Mouse (Mus musculus) gastrocnemius, postnatal 25 days (tissue): Measurements from ENCODE around the gene Ghrh. TPM values are rescaled to one million over a fixed set of nuclear protein-coding genes. Genes with fewer than 3 reads are reported as not detected.
"Not testable (repeated sequence)": the region's sequence is repeated elsewhere in the genome, so short reads cannot be mapped to it uniquely, and the experiment has no call there.

Source experiments
- DNase-seq: peaks from one replicate; pipeline ENCODE4 v3.0.0; 2022
- long read RNA-seq, 2 experiments: library from polyadenylated mRNA; stranded (forward); transcript quantifications; one replicate each; pipeline ENCODE4 v2.0.0; 2021
- total RNA-seq, 2 experiments: library from RNA; stranded (reverse); gene quantifications; 1 replicate in 1 of 2; 2 replicates in 1 of 2; pipeline ENCODE4 v1.2.3; 2021

Gene Ghrh
- not detected for total RNA-seq
- long read RNA-seq, experiment 1 = 0 reads
- long read RNA-seq, experiment 2 = 0 reads

DNA sequence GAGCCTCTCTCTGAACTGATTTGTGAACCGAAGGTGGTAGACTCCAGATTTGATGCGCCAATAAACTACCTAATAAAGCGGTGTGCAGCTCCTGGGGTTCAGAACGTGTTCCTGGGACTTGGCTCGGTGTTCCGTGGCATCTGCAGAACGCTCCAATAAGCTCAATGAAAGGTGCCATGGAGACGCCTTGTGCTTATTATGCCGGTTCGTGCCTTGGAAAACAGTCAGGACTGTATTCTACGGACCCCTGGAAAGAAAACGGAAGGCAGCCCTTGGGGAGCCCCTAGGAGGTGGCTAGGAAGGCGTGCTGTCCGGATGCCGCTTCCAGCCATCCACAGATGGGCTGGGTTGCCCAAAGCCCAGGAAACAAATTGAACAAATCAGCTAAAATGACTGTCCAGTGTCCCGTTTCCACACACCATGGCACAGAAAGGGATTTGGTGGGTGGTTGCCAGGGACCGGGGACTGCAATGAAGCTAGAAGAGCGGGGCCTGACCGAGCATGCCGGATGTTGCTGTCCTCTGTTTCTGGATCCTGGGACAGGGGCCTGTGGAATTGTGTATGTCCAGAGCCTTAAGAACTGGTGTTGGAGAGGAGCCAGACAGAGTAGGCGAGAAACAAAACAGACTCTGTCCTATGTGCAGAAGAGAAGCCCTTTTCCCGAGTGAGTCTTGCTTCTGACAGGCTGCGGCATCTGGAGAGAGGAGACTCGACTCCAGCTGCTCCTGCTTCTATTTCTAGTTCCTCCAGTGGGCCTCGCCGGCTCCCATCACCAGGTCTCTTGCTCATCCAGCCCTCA is at the start of gene Ghrh:
Gene Ghrh (minus strand): TSS at position 146 of the 799 bp plus-strand sequence.
- DNase-seq = no peak

DNA sequence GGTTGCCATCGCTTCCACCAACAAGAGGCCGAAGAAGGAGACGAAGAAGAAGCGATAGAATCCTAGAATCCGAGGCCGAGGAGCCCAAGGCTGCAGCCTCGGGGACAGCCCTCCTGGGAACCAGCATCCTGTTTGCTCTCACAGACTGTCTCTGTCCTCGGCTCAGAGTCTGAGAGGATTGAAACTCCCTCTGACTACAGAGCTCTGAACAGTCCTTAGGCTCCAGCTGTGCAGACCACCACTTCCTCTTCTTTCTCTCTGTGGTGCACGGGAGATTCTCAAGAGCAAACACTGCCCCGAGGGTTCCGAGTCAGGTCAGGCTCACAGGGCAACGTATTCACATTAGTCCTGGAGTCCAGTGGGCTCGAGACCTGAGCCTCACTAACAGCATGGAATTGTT is 48.7 kb upstream of the Ghrh start:
- no peak for DNase-seq

- DNase-seq = no peak
Observed at GRCm38 (mm10) chr2:157395371-157395770, 48.1 kb upstream of the Ghrh start.

DNA sequence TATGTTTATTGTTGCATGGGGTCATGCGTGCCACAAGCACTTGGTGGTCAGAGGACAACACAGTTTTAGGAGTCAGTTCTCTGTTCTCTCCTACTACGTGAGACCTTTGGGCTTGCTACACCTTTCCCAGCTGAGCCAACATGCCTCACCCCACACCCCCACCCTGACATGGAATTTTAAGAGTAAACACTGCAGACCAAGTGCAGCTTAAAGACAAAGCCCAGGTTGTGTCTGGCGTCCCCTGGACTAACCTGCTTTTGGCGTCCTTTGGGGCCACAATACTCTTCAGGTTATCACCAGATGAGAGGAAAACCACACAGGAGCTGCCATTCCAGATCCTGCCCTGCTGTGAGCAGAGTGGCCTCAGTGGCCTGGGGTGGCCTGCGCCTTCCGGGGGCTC is 47.6 kb upstream of the Ghrh start:
- DNase-seq = no peak

DNA sequence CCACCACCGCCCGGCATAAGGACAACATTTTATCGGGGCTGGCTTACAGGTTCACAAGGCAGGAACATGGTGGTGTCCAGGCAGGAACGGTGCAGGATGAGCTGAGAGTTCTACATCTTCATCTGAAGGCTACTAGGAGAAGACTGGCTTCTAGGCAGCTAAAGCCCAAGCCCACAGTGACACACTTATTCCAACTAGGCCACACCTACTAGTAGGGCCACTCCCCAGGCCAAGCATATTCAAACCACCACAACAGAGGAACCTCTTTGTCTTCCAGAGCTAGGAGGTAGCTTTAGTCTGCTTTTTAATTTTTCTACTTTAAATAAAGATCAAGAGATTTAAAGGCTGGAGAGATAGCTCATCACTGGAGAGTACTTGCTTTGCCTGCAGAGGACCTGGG is 46.2 kb upstream of the Ghrh start:
- no peak for DNase-seq

- no peak for DNase-seq
Observed at GRCm38 (mm10) chr2:157392331-157392730, 45.0 kb upstream of the Ghrh start.

DNA sequence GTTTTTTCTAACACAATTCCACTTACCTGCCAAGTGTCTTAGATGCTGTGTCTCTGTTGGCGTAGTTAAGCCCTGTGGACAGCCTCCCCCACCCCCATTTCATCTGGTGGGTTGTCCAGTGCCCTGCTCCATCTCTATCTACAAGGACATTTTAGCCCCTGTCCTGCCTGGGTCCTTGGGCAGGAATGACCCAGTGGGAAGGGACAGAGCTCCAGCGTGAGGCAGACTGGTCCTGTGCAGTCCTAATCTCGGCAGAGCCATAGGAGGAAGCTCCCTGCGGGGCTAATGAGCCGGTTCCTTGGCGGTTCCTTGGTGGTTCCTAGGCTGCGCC is 42.2 kb upstream of the Ghrh start:
- DNase-seq = no peak

- not testable (repeated sequence) for DNase-seq
Observed at GRCm38 (mm10) chr2:157388901-157389590, 41.7 kb upstream of the Ghrh start.

DNA sequence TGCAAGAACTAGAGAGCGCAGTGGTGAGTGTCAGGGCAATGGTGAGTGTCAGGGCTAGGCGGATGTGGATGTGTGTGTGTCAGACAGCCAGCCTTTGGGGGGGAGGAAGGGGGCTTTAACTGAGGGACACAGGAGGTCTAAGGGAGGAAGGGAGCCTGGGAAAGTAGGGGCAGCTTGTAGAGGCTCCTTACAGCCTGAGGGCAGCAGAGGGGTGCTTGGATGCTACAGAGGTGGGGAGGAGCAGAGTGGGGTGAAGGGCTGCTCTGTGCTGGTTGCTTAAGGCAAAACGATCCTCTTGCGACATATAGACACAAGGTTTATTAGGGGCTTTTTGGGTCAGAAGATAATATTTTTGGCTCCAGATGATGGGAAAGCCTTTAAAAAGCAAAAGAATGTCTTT is 37.5 kb upstream of the Ghrh start:
- DNase-seq = no peak

GRCm38 (mm10) chr2:157376995-157377394 is 29.7 kb upstream of the Ghrh start:
- DNase-seq = no peak

- no peak for DNase-seq
Observed at GRCm38 (mm10) chr2:157375794-157376757, 28.8 kb upstream of the Ghrh start.

DNA sequence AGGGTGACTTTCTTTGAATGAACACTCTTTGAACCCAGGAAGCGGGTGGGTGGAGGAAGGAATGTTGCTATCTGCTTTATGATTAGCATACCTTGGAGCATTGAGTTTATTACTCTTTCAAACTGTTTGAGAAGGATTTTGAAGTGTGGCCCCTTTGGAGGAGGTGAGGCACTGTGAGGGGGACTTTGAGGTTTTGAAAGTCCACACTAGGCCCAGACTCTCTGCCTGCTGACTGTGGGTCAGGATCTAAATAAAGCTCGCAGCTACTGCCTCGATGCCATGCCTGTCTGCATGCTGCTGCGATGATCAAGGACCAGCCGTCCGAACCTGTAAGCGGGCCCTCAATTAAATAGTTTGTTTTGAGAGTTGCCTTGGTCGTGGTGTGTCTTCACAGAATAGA is 27.7 kb upstream of the Ghrh start:
- no peak for DNase-seq

GRCm38 (mm10) chr2:157373681-157374080 is 26.4 kb upstream of the Ghrh start:
- peak; percentile 67 for DNase-seq

DNA sequence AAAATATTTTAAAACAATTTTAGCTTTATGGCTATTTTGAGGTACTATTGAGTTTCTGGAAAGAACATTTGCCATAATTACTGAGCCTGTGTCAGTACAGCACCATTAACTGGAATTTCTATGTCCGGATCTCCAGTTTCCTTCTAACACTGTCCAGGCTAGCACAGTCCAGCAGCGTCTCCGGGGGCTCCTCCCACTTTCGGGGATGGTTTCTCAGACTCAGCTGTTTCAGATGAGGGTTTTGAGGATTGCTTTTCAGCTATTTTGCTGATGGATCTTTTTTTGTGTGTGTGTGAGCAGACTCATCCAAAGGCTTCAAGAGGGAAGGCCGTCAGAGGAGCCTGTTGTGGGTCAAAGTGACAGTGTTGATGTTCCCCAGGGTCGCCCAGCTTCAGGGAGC is 24.4 kb upstream of the Ghrh start:
- peak; percentile 36 for DNase-seq

GRCm38 (mm10) chr2:157367991-157368390 is 20.7 kb upstream of the Ghrh start:
- DNase-seq = no peak

GRCm38 (mm10) chr2:157367184-157367893 is 20.0 kb upstream of the Ghrh start, which contains the start of gene Manbal:
TSS of gene Manbal (plus strand) at chr2:157367594.
- peak; percentile 91 for DNase-seq

DNA sequence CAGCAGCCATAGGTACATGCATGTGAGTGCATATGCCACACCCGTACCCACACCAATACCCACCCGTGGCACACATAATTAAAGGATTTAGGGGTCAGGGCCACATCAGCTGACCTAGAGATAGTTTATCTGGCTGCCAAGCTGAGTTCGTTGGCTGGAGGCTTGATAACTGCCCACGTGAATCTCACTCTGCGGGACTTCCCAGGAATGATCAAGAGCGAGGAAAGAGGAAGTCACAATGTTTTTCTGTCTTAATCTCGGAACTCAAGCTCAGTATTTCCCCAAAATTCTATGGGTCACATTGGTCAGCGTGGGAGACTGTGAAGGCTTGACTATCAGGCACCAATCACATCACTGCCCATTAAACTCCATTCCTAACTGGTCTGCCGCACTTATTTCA is 19.5 kb upstream of the Ghrh start:
- no peak for DNase-seq

GRCm38 (mm10) chr2:157363031-157363430 is 15.7 kb upstream of the Ghrh start:
- DNase-seq = no peak

DNA sequence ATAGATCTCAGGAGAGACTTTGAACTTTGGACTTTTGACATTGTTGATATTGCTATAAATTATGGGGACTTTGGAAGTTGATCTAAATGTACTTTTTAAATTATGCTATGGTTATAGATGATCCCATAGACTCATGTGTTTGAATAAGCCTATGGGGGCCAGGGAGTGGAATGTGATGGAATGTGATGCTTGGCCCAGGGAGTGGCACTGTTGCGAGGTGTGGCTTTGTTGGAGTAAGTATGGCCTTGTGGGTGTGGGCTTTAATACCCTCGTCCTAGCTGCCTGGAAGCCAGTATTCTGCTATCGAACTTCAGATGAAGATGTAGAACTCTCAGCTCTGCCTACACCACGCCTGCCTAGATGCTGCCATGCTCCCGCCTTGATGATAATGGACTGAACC is 12.7 kb upstream of the Ghrh start:
- DNase-seq = no peak

DNA sequence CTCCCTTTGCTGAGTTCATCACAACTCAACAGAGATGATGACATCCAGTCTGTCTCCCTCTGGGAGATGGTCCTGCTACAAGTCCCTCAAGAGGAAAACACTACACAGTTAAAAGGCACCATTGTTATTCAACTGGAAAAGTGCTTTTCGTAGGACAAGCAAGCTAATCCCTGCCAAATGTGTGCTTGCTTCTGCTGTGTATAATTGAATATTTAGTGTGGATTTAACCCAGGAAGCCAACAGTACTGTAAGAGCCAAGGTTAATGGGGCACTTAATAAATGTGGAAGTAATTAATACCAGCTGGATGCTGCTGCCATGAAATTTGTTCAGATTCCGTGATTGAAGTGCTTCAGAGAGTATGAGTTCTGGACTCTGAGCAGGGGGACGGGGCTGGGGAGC is 6.8 kb upstream of the Ghrh start:
- DNase-seq = no peak

DNA sequence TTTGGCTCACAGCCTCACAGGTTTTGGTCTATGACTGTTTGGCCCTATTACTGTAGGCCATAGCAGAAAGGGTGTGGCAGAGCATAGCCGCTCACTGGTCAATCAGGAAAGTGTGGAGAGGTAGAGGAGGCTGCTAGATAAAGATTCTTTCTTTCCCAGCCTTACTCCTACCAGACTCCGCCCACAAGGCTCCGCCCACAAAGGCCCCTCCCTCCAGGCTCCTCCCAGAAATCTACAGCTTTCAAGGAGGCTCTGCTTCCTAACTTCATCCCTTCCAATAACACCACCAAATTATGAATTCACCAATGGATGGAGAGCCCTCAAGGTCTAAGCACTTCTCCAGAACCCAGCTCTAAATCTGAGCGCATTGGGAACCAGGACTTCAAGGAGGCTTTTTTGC is 5.9 kb upstream of the Ghrh start:
- no peak for DNase-seq
